Comparison of ENCODE assay signal across 24 mouse cellular contexts in genomic region chr11:22652931-22653330, GRCm38 (mm10).
DNase-seq lines count a peak whose midpoint lies in the region; ATAC-seq and TF ChIP-seq lines count a peak whose summit lies in the region.
"Had no signal": no experiment of that assay in that cellular context is flagged by ENCODE, and none has a peak within 500 bp of the region (broad histone marks: within the 10 kb centered on the region; RNA-seq: fewer than 3 reads in every experiment).

No protein-coding gene starts in this region.

- no peaks in the 10 kb centered on the region for H3K36me3 ChIP-seq in liver, adult 2 months (ENCODE audit: control insufficient read depth, insufficient read depth, low read length)
- no peaks in the 10 kb centered on the region for H3K36me3 ChIP-seq in liver, embryonic 11.5 days (ENCODE audit: control insufficient read depth, insufficient read depth, low read length)
- H3K36me3 ChIP-seq in MEL (ENCODE audit: control insufficient read depth in 1 of 2, insufficient read depth in 2 of 2, low read length in 2 of 2), result peaks cover 0 to 12% of the 10 kb centered on the region in 2 experiments; a peak in 2 of 4 replicates
- H3K36me3 ChIP-seq in hindbrain, embryonic 11.5 days (ENCODE audit: control insufficient read depth, insufficient read depth, low read length), result no peaks in the 10 kb centered on the region
- H3K36me3 ChIP-seq: embryonic facial prominence, embryonic 12.5 days; forebrain, embryonic 12.5 days; heart, embryonic 15.5 days; neural tube, embryonic 12.5 days had no signal

- no peak for TF ChIP-seq CTCF in liver, adult 2 months (IDR thresholded peaks at IDR 0.05; ENCODE audit: low read depth, low read length)
- no peak for TF ChIP-seq CTCF in MEL (IDR thresholded peaks at IDR 0.05 in 2 of 3, conservative IDR thresholded peaks at IDR 0.05 in 1 of 3; ENCODE audit: control insufficient read depth in 1 of 3, insufficient read depth in 1 of 3, low read depth in 2 of 3, low read length in 3 of 3, poor library complexity in 1 of 3, severe bottlenecking in 1 of 3)

- peak overlapping the region; percentile 31; the same call in 1 of the 2 replicates for H3K27ac ChIP-seq in liver, adult 2 months (replicated peaks; ENCODE audit: insufficient read depth, low read depth, low read length)
- H3K27ac ChIP-seq in liver, embryonic 11.5 days (ENCODE audit: low read depth, low read length), result no peak overlapping the region
- no peak overlapping the region for H3K27ac ChIP-seq in MEL (ENCODE audit: control insufficient read depth, low read depth, low read length)
- H3K27ac ChIP-seq in hindbrain, embryonic 11.5 days (ENCODE audit: low read depth, low read length), result no peak overlapping the region
- H3K27ac ChIP-seq: embryonic facial prominence, embryonic 12.5 days; forebrain, embryonic 12.5 days; heart, embryonic 15.5 days; neural tube, embryonic 12.5 days had no signal

- no peak overlapping the region; the same call in 1 of the 2 replicates for H3K4me2 ChIP-seq in liver, embryonic 11.5 days
- H3K4me2 ChIP-seq in hindbrain, embryonic 11.5 days (replicated peaks; ENCODE audit: low read depth, low read length), result no peak overlapping the region
- H3K4me2 ChIP-seq: embryonic facial prominence, embryonic 12.5 days; forebrain, embryonic 12.5 days; heart, embryonic 15.5 days; neural tube, embryonic 12.5 days had no signal

- H3K4me1 ChIP-seq in liver, adult 2 months (ENCODE audit: control insufficient read depth, insufficient read depth, low read length), result no peaks in the 10 kb centered on the region; the same call in 1 of the 2 replicates
- no peaks in the 10 kb centered on the region; the same call in 1 of the 2 replicates for H3K4me1 ChIP-seq in liver, embryonic 11.5 days (replicated peaks; ENCODE audit: control insufficient read depth, insufficient read depth, low read length)
- peaks cover 2 to 14% of the 10 kb centered on the region in 2 experiments; a peak in 3 of 4 replicates for H3K4me1 ChIP-seq in MEL (ENCODE audit: control insufficient read depth in 1 of 2, insufficient read depth in 2 of 2, low read length in 2 of 2)
- H3K4me1 ChIP-seq in hindbrain, embryonic 11.5 days (replicated peaks; ENCODE audit: control insufficient read depth, insufficient read depth, low read length), result no peaks in the 10 kb centered on the region
- H3K4me1 ChIP-seq: embryonic facial prominence, embryonic 12.5 days; forebrain, embryonic 12.5 days; neural tube, embryonic 12.5 days had no signal

- peak; percentile 37 for DNase-seq in liver, adult 2 months (ENCODE audit: extremely low read depth, low read depth, low spot score)
- no peak for DNase-seq in liver, embryonic 11.5 days (ENCODE audit: low spot score)
- DNase-seq in MEL (ENCODE audit: low read depth, low spot score), result peak; percentile 33
- no peak for DNase-seq in cerebellum, adult 18-20 months
- DNase-seq in natural killer cell, adult 2 months (ENCODE audit: low spot score in 2 of 2), result no peak
- no peak for DNase-seq in hindbrain, embryonic 11.5 days (ENCODE audit: low spot score)
- DNase-seq: cerebellum, adult 11-12 months; cerebellum, postnatal 14 days; gastrocnemius, postnatal 10 days; heart, postnatal 4 days; kidney, postnatal 36 days; midbrain, embryonic 14.5 days; right cerebral cortex, postnatal 25 days; spleen, adult 18-20 months; thymus, postnatal 14 days had no signal

- ATAC-seq in liver, embryonic 11.5 days (replicated peaks; ENCODE audit: low FRiP score), result no peak
- ATAC-seq in granulocyte monocyte progenitor cell, adult 5-6 weeks (replicated peaks; ENCODE audit: poor library complexity, severe bottlenecking), result peak; percentile 45
- ATAC-seq in hindbrain, embryonic 11.5 days (ENCODE audit: low FRiP score), result no peak
- ATAC-seq: hindbrain, embryonic 16.5 days; intestine, embryonic 16.5 days; lung, postnatal 0 days had no signal

- no peak for TF ChIP-seq POLR2A in liver, adult 2 months (IDR thresholded peaks at IDR 0.05; ENCODE audit: extremely low read depth, insufficient read depth, low read length)
- no peak for TF ChIP-seq POLR2A in MEL (IDR thresholded peaks at IDR 0.05; ENCODE audit: control insufficient read depth in 1 of 2, insufficient read depth in 1 of 2, low read depth in 1 of 2, low read length in 2 of 2, poor library complexity in 1 of 2)

- H3K27me3 ChIP-seq in liver, adult 2 months (ENCODE audit: control insufficient read depth, insufficient read depth, low read length), result no peaks in the 10 kb centered on the region
- H3K27me3 ChIP-seq in liver, embryonic 11.5 days (replicated peaks; ENCODE audit: control insufficient read depth, insufficient read depth, low read length), result no peaks in the 10 kb centered on the region
- no peaks in the 10 kb centered on the region for H3K27me3 ChIP-seq in MEL (ENCODE audit: control insufficient read depth in 1 of 2, insufficient read depth in 2 of 2, low read length in 2 of 2)
- no peaks in the 10 kb centered on the region for H3K27me3 ChIP-seq in hindbrain, embryonic 11.5 days (ENCODE audit: control insufficient read depth, insufficient read depth, low read length)
- H3K27me3 ChIP-seq: embryonic facial prominence, embryonic 12.5 days; forebrain, embryonic 12.5 days; heart, embryonic 15.5 days; neural tube, embryonic 12.5 days had no signal

- 0 out of 4 replicates have a peak, but pooled peaks of 1 of the 2 experiments have one; percentile 15 for TF ChIP-seq EP300 in MEL (IDR thresholded peaks at IDR 0.05; ENCODE audit: low read depth in 1 of 2, low read length in 2 of 2)

- no peak for TF ChIP-seq RAD21 in MEL (IDR thresholded peaks at IDR 0.05; ENCODE audit: low read depth, low read length)

- no peaks in the 10 kb centered on the region for H3K79me2 ChIP-seq in liver, adult 2 months (ENCODE audit: control insufficient read depth, insufficient read depth, low read length)
- H3K79me2 ChIP-seq in MEL (ENCODE audit: control insufficient read depth, insufficient read depth, low read length, poor library complexity), result no peaks in the 10 kb centered on the region

- no peaks in the 10 kb centered on the region for H3K9me3 ChIP-seq in liver, embryonic 11.5 days (ENCODE audit: control insufficient read depth, low read length)
- H3K9me3 ChIP-seq in MEL (replicated peaks; ENCODE audit: insufficient read depth, low read length), result no peaks in the 10 kb centered on the region
- no peaks in the 10 kb centered on the region for H3K9me3 ChIP-seq in hindbrain, embryonic 11.5 days (ENCODE audit: control insufficient read depth, low read length)
- H3K9me3 ChIP-seq: embryonic facial prominence, embryonic 12.5 days; forebrain, embryonic 12.5 days; heart, embryonic 15.5 days; neural tube, embryonic 12.5 days had no signal

- no peak overlapping the region for H3K4me3 ChIP-seq in liver, adult 2 months (ENCODE audit: insufficient read depth, low read depth, low read length)
- H3K4me3 ChIP-seq in liver, embryonic 11.5 days (ENCODE audit: low read depth, low read length), result no peak overlapping the region
- H3K4me3 ChIP-seq in MEL (ENCODE audit: control insufficient read depth in 1 of 2, insufficient read depth in 1 of 2, low read depth in 2 of 2, low read length in 2 of 2), result no peak overlapping the region
- no peak overlapping the region for H3K4me3 ChIP-seq in hindbrain, embryonic 11.5 days (ENCODE audit: low read depth, low read length)
- H3K4me3 ChIP-seq: embryonic facial prominence, embryonic 12.5 days; erythroblast, embryonic 14.5 days; forebrain, embryonic 12.5 days; heart, embryonic 15.5 days; neural tube, embryonic 12.5 days had no signal

- WGBS in liver, adult 2 months, result 44% methylated on average over 3 of the region's 3 CpGs
- 52% methylated on average over 3 of the region's 3 CpGs for WGBS in liver, embryonic 11.5 days
- 77% methylated on average over 3 of the region's 3 CpGs for WGBS in hindbrain, embryonic 11.5 days

- H3K9ac ChIP-seq in liver, adult 2 months (ENCODE audit: low read depth, low read length), result no peak overlapping the region
- H3K9ac ChIP-seq in liver, embryonic 11.5 days (ENCODE audit: low read depth, low read length), result no peak overlapping the region
- no peak overlapping the region for H3K9ac ChIP-seq in MEL (ENCODE audit: control insufficient read depth, low read depth, low read length, poor library complexity, severe bottlenecking)
- no peak overlapping the region for H3K9ac ChIP-seq in hindbrain, embryonic 11.5 days (ENCODE audit: low read depth, low read length)
- H3K9ac ChIP-seq: embryonic facial prominence, embryonic 12.5 days; forebrain, embryonic 12.5 days; heart, embryonic 15.5 days; neural tube, embryonic 12.5 days had no signal

TF ChIP-seq in MEL, 35 proteins besides CTCF, POLR2A, EP300 and RAD21:
- no peak for TF ChIP-seq POLR2AphosphoS5 (IDR thresholded peaks at IDR 0.05; ENCODE audit: borderline replicate concordance, low read depth, low read length)
- peak; percentile 87; the same call in 1 of the 2 replicates for TF ChIP-seq MEF2A (IDR thresholded peaks at IDR 0.05; ENCODE audit: extremely low read depth, insufficient replicate concordance, low read depth, low read length, poor library complexity, severe bottlenecking)
- no peak for TF ChIP-seq RCOR1 (IDR thresholded peaks at IDR 0.05; ENCODE audit: low read depth, low read length)
- TF ChIP-seq CHD1 (IDR thresholded peaks at IDR 0.05; ENCODE audit: low read depth, low read length), result no peak
- TF ChIP-seq ETS1 (IDR thresholded peaks at IDR 0.05; ENCODE audit: low read depth, low read length), result peak; percentile 42; the same call in 1 of the 2 replicates
- TF ChIP-seq MAX (IDR thresholded peaks at IDR 0.05; ENCODE audit: low read length), result no peak
- no peak for TF ChIP-seq E2F4 (IDR thresholded peaks at IDR 0.05; ENCODE audit: borderline replicate concordance, low read depth, low read length)
- TF ChIP-seq TBP (IDR thresholded peaks at IDR 0.05; ENCODE audit: low read depth, low read length), result no peak
- TF ChIP-seq NELFE (IDR thresholded peaks at IDR 0.05; ENCODE audit: low read depth, low read length), result no peak
- TF ChIP-seq KAT2A (conservative IDR thresholded peaks at IDR 0.05; ENCODE audit: low read depth, low read length), result no peak
- TF ChIP-seq GATA1 (IDR thresholded peaks at IDR 0.05; ENCODE audit: low read depth, low read length), result 0 out of 2 replicates have a peak, but pooled peaks have one; percentile 17
- no peak for TF ChIP-seq USF1 (IDR thresholded peaks at IDR 0.05; ENCODE audit: low read depth, low read length)
- no peak for TF ChIP-seq ZKSCAN1 (IDR thresholded peaks at IDR 0.05; ENCODE audit: low read depth, low read length)
- TF ChIP-seq ZC3H11A (IDR thresholded peaks at IDR 0.05; ENCODE audit: low read depth, low read length), result no peak

Comparison
In these comparisons a context has a peak if more than half of its experiments do, and no peak if none do; other contexts are left out.
1. DNase-seq: peak in liver, adult 2 months (single experiment) and MEL (single experiment); none in liver, embryonic 11.5 days (single experiment), cerebellum, adult 18-20 months (0 of 2), natural killer cell, adult 2 months (0 of 2) and hindbrain, embryonic 11.5 days (single experiment).